Mouse (Mus musculus) hindbrain, embryonic 11.5 days (tissue): ENCODE measurements around the gene Hspa2. TPM values are rescaled to one million over a fixed set of nuclear protein-coding genes. Genes with fewer than 3 reads are reported as not detected.

Experiments used
- ATAC-seq: fragments of 200-750 bp; cut with Nextera tagmentation; 2 replicates; pipeline ENCODE4 v1.8.0; 2017; ENCODE audit warnings: mild to moderate bottlenecking, moderate TSS enrichment, moderate library complexity; ENCODE audit not compliant: low FRiP score
- DNase-seq: peaks from one replicate; pipeline ENCODE4 v3.0.0-alpha.2; 2015; ENCODE audit warnings: low spot score
- H3K27ac ChIP-seq: fragments of 300-500 bp; sonication (generic); 2 replicates; pipeline ENCODE4 v1.5.1; 2014; ENCODE audit warnings: mild to moderate bottlenecking, low read depth, low read length
- H3K27me3 ChIP-seq: fragments of 300-500 bp; sonication (generic); 2 replicates; pipeline ENCODE4 v1.6.1; 2014; ENCODE audit warnings: mild to moderate bottlenecking, low read length, moderate library complexity, mixed read lengths; ENCODE audit not compliant: control insufficient read depth, insufficient read depth
- H3K36me3 ChIP-seq: fragments of 300-500 bp; sonication (generic); 2 replicates; pipeline ENCODE4 v1.6.1; 2014; ENCODE audit warnings: mild to moderate bottlenecking, low read length, moderate library complexity, mixed read lengths; ENCODE audit not compliant: control insufficient read depth, insufficient read depth
- H3K4me1 ChIP-seq: fragments of 300-500 bp; sonication (generic); replicated peaks from 2 replicates; pipeline ENCODE4 v1.6.1; 2014; ENCODE audit warnings: low read length, mixed read lengths; ENCODE audit not compliant: control insufficient read depth, insufficient read depth
- H3K4me2 ChIP-seq: fragments of 300-500 bp; sonication (generic); replicated peaks from 2 replicates; pipeline ENCODE4 v1.6.1; 2014; ENCODE audit warnings: mild to moderate bottlenecking, low read depth, low read length
- H3K4me3 ChIP-seq: fragments of 300-500 bp; sonication (generic); 2 replicates; pipeline ENCODE4 v1.5.1; 2014; ENCODE audit warnings: low read depth, low read length
- H3K9ac ChIP-seq: fragments of 300-500 bp; sonication (generic); 2 replicates; pipeline ENCODE4 v1.6.1; 2014; ENCODE audit warnings: low read depth, low read length
- H3K9me3 ChIP-seq: fragments of 300-500 bp; sonication (generic); 2 replicates; pipeline ENCODE4 v1.6.1; 2016; ENCODE audit warnings: low read length; ENCODE audit not compliant: control insufficient read depth
- WGBS: fragments of 180-500 bp; shearing (Covaris S2); extraction: QIAGEN DNeasy Blood & Tissue Kit; methylation state at CpG from one replicate; pipeline ENCODE4 v1.1.7; 2014; 5-methylcytosine and 5-hydroxymethylcytosine counted together
- polyA plus RNA-seq: library from polyadenylated mRNA; unstranded; fragments of >200 nt; fragmentation: Nextera tagmentation; extraction: Ambion mirVana; gene quantifications from 2 replicates; pipeline ENCODE4 v1.2.1, GENCODE M21; 2014

Gene Hspa2
- polyA plus RNA-seq, 1 experiment from 2014 or later, result 11.2 TPM

DNA sequence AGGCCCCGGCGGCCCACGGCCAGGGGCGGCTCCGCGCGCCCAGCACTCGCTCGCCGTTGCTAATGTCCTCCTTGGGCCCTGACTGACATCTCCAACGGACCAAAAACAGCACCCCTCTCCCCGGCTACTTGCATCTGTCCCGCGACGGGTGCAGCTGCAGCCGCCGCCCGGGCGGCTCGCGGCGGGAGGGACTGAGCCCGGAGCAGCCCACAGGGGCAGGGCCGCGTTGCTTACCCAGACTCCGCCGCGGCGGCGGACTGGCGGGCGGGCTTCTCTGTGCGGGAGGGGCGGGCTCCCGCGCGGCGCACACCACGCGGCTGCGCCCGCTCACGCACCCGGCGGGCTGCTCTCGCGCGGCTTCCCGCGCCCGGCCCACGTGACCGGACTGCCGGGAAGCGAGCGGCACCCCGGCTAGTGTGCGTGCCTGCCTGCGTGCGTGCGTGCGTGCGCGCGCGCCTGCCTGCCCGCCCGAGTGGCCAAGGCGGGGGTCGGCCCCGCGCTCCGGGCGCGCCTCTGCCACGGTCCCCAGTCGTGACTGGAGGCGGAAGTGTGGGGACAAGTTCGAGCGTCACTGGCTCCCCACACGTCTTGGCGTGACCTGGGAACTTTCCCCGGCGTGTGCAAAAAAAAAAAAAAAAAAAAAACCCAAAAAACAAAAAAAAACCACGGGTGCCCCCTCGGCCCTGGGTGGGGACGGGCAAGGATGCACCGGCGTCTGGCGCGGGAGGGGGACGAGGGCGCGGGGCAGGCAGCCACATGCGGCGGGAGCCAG lies 34.6 kb upstream of the Hspa2 start, which contains the start of gene Zbtb25:
Gene Zbtb25 (minus strand): TSS at position 397 of the 772 bp plus-strand sequence.
- no peaks in the 10 kb centered on the region for H3K27me3 ChIP-seq
- no peaks in the 10 kb centered on the region for H3K36me3 ChIP-seq
- peaks cover 12% of the 10 kb centered on the region for H3K4me1 ChIP-seq
- WGBS, result under 1% methylated on average over 52 of the region's 96 CpGs
- peak within 1 kb of the TSS; percentile 95 for H3K4me3 ChIP-seq
- H3K9ac ChIP-seq, result peak within 1 kb of the TSS; percentile 97
- no peaks in the 10 kb centered on the region for H3K9me3 ChIP-seq
- peak within 1 kb of the TSS; percentile 98 for H3K27ac ChIP-seq
- DNase-seq (peak; percentile 92), ATAC-seq (peak; percentile 75)
- H3K4me2 ChIP-seq, result peak within 1 kb of the TSS; percentile 89

- under 1% methylated on average over 82 of the region's 99 CpGs for WGBS
- no peaks in the 10 kb centered on the region for H3K36me3 ChIP-seq
- H3K9me3 ChIP-seq, result no peaks in the 10 kb centered on the region
- H3K4me1 ChIP-seq, result peaks cover 12% of the 10 kb centered on the region
- H3K4me2 ChIP-seq, result peak within 1 kb of the TSS; percentile 89
- peak within 1 kb of the TSS; percentile 98 for H3K27ac ChIP-seq
- no peaks in the 10 kb centered on the region for H3K27me3 ChIP-seq
- peak within 1 kb of the TSS; percentile 95 for H3K4me3 ChIP-seq
- H3K9ac ChIP-seq, result peak within 1 kb of the TSS; percentile 97
- DNase-seq, result peak; percentile 85
- ATAC-seq, result peak; percentile 67
Observed at GRCm38 (mm10) chr12:76369978-76370830, 33.8 kb upstream of the Hspa2 start, which contains the start of gene Zbtb1. Gene Zbtb1, plus strand, starts transcription at chr12:76370266.

GRCm38 (mm10) chr12:76370831-76371571 lies 33.0 kb upstream of the Hspa2 start:
- Histone ChIP-seq H3K4me1 (peaks cover 12% of the 10 kb centered on the region), H3K36me3 (no peaks in the 10 kb centered on the region), H3K27me3 (no peaks in the 10 kb centered on the region), H3K4me3 (peak overlapping the region; percentile 95), H3K4me2 (peak overlapping the region; percentile 89), H3K27ac (peak overlapping the region; percentile 98), H3K9ac (peak overlapping the region; percentile 97), H3K9me3 (no peaks in the 10 kb centered on the region)
- peak; percentile 81 for DNase-seq
- ATAC-seq, result peak; percentile 40
- 0% methylated on average over 55 of the region's 63 CpGs for WGBS

GRCm38 (mm10) chr12:76372046-76372445 lies 31.9 kb upstream of the Hspa2 start:
- peak overlapping the region; percentile 95 for H3K4me3 ChIP-seq
- H3K9me3 ChIP-seq, result no peaks in the 10 kb centered on the region
- H3K4me2 ChIP-seq, result peak overlapping the region; percentile 89
- H3K4me1 ChIP-seq, result peaks cover 12% of the 10 kb centered on the region
- 48% methylated on average over 7 of the region's 7 CpGs for WGBS
- no peak overlapping the region; the same call in 1 of the 2 replicates for H3K9ac ChIP-seq
- DNase-seq (no peak), ATAC-seq (no peak)
- H3K36me3 ChIP-seq, result no peaks in the 10 kb centered on the region
- no peaks in the 10 kb centered on the region for H3K27me3 ChIP-seq
- no peak overlapping the region for H3K27ac ChIP-seq

DNA sequence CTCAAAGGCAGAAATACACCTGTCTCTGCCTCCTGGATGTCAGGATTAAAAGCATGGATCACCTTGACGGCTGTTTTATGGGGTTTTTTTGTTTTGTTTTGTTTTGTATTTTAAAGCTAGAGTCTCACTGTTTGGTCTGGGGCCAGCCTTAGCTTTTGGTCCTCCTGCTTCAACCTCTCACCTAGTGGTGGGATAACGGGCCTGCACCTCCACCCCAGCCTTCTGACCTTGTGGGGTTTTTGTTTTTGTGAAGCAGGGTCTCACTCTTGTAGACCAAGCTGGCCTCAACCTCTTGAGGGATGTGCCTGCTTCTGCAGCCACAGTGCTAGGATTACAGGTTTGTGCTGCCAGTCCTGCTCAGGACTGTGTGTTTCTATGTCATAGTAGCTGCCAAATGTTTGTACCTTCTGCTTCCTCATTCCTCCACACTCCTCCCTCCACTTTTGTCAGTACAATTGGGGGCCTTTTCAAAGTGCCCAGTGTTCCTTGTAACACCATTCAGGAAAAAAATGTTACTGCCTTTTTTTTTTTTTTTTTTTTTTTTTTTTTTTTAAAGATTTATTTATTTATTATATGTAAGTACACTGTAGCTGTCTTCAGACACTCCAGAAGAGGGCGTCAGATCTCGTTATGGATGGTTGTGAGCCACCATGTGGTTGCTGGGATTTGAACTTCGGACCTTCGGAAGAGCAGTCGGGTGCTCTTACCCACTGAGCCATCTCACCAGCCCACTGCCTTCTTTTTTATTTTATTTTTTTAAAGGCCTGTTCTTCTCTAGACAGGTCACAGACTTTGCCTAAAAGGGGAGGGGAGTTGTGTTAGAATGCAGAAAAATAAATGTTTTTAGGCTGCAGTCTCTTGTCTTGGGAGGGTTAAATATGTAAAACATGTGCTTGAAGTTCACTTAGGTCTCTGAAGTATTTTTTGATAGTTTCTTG lies 30.8 kb upstream of the Hspa2 start:
- Histone ChIP-seq H3K9me3 (no peaks in the 10 kb centered on the region), H3K27ac (no peak overlapping the region), H3K4me2 (no peak overlapping the region), H3K4me3 (no peak overlapping the region), H3K9ac (no peak overlapping the region), H3K27me3 (no peaks in the 10 kb centered on the region), H3K36me3 (no peaks in the 10 kb centered on the region), H3K4me1 (0 out of 2 replicates have a peak, but pooled peaks cover 7% of the 10 kb centered on the region)
- DNase-seq (peak; percentile 20), ATAC-seq (no peak)
- 82% methylated on average over 5 of the region's 7 CpGs for WGBS

DNA sequence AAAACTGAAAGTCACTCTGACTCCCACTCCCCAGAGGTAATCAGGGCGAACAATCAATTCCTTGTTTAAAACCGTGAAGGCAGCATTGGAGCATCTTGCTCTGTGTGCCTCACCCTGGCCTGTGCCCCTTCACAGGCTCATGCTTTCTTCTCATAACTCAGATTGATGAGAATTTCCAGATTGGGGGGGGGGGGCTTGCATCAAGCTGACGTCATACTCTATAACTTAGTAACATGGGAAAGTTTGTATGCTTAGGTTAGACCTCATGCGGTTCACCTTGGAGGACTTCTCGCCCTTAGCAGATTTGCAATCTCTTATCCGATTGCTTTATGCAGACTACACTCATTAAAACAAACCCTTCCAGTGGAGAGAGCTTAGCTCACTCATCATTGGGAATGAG lies 30.0 kb upstream of the Hspa2 start:
- H3K27ac ChIP-seq, result no peak overlapping the region
- 0 out of 2 replicates have a peak, but pooled peaks cover 5% of the 10 kb centered on the region for H3K4me1 ChIP-seq
- H3K9me3 ChIP-seq, result no peaks in the 10 kb centered on the region
- no peak overlapping the region for H3K4me2 ChIP-seq
- no peaks in the 10 kb centered on the region for H3K27me3 ChIP-seq
- H3K9ac ChIP-seq, result no peak overlapping the region
- no peak for ATAC-seq
- H3K36me3 ChIP-seq, result no peaks in the 10 kb centered on the region
- DNase-seq, result no peak
- WGBS, result 64% methylated on average over 6 of the region's 6 CpGs
- no peak overlapping the region for H3K4me3 ChIP-seq

DNA sequence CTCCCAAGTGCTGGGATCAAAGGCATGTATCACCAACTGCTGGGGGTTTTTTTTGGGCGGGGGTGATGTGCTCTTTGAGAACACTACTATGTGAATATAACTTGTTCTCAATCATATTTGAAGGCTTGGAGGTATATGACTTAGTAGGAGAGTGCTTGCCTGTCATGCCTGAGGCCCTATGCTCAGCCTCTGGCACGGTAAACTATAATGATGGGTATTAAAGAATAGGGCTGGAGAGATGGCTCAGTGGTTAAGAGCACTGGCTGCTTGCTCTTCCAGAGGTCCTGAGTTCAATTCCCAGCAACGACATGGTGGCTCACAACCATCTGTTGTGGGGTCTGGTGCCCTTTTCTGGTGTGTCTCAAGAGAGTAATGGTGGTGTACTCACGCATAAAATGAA lies 29.1 kb upstream of the Hspa2 start:
- WGBS, result 83% methylated on average over 4 of the region's 4 CpGs
- no peaks in the 10 kb centered on the region for H3K36me3 ChIP-seq
- H3K4me3 ChIP-seq, result no peak overlapping the region

More for the DNA sequence above, 29.1 kb upstream of the Hspa2 start:
- no peak overlapping the region for H3K4me2 ChIP-seq
- no peak for ATAC-seq
- no peaks in the 10 kb centered on the region for H3K27me3 ChIP-seq
- no peak overlapping the region for H3K27ac ChIP-seq
- DNase-seq, result no peak
- H3K9ac ChIP-seq, result no peak overlapping the region
- H3K4me1 ChIP-seq, result 0 out of 2 replicates have a peak, but pooled peaks cover 5% of the 10 kb centered on the region
- H3K9me3 ChIP-seq, result no peaks in the 10 kb centered on the region
